Mouse (Mus musculus): Measurements from ENCODE around the gene Ephx1.
A peak's percentile ranks its signal among the peaks of the same experiment; 100 is the strongest.
"Not testable (repeated sequence)": the region's sequence is repeated elsewhere in the genome, so short reads cannot be mapped to it uniquely, and the experiment has no call there.

Ephx1 gene

GRCm38 (mm10) chr1:181020756-181021487 lies at the start of gene Ephx1:
TSS of gene Ephx1 (minus strand) at chr1:181020904.
- no peak for DNase-seq (ENCODE audit: extremely low read depth, low read depth, low spot score)

DNA sequence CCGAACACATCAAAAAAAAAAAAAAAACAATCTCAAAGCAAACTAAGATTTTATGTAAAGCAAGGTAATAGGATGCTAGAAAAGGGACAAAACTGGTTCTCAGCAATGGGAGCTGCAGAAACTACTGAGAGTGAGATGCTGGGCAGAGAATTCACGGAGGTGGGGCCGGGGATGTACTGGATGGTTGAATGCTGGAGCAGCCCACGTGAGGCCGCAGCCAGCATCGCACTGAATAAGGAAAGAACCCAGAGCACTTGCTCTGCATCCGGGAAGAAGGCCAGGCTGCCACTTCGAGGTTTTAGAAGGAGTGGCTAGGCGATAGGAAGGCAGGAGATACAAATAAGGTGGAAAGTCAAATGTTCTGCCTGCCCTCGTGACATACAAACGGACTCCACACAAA lies 49.0 kb upstream of the Ephx1 start:
- no peak for DNase-seq (ENCODE audit: extremely low read depth, low read depth, low spot score)

- DNase-seq (ENCODE audit: extremely low read depth, low read depth, low spot score), result no peak
Measured at GRCm38 (mm10) chr1:181068344-181068743, 47.6 kb upstream of the Ephx1 start.

GRCm38 (mm10) chr1:181064648-181065047 lies 43.9 kb upstream of the Ephx1 start:
- DNase-seq (ENCODE audit: extremely low read depth, low read depth, low spot score), result no peak

DNA sequence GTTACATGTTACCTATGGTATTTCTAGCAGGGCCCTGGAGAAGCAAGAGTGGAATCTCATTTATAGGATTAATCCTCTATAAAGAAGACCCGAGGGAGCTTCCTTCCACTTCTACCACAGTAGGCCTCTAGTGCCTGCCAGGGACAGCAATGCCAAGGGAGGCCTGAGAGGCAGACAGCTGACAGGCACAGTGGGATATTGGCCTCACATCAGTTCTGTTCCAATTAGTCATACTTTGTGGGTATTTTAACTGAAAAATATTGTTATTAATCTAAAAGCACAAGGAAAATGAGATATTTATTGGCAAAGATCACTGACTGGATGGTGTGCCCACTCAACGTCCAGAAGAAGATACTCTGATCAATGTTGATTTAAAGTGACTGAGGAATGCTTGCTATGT lies 43.3 kb upstream of the Ephx1 start:
- DNase-seq (ENCODE audit: extremely low read depth, low read depth, low spot score), result no peak

DNA sequence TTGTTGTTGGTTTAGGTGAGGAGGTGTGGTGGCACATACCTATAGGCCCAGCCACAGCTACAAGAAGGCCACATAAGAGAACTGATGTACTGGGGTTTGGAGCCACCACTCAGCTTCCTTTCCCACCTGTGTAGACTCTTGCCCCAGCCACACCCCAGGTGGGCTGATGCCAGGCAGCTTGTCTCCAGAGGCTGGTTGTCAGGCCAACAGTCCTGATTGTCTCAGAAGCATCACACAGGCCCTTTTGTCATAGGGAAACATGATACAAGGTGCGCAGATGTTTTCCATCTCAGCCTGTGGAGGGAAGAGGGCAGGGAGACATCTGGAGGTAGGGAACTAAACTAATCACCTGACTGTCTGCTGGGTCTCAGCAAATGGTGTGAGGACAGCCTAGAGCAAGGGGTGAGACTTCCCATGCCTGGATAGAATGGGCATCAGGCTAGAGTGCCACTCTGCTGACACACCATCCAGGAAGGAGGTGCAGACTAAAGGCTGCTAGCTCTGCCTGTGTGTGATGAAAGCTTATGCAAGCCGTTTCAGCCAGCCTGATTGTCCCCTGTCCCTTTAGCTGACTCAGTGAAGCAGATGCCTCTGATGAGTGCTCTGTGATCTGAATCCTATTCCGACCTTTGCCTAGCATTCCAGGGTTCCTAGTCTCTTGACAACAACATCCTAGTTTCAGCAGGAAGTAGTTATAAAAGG lies 41.2 kb upstream of the Ephx1 start:
- DNase-seq (ENCODE audit: extremely low read depth, low read depth, low spot score), result no peak

GRCm38 (mm10) chr1:181052898-181053297 lies 32.2 kb upstream of the Ephx1 start:
- DNase-seq (ENCODE audit: extremely low read depth, low read depth, low spot score), result no peak

GRCm38 (mm10) chr1:181050937-181051336 lies 30.2 kb upstream of the Ephx1 start, which contains the start of gene 9130409I23Rik:
TSS of gene 9130409I23Rik (plus strand) at chr1:181051237.
- DNase-seq (ENCODE audit: extremely low read depth, low read depth, low spot score), result no peak

DNA sequence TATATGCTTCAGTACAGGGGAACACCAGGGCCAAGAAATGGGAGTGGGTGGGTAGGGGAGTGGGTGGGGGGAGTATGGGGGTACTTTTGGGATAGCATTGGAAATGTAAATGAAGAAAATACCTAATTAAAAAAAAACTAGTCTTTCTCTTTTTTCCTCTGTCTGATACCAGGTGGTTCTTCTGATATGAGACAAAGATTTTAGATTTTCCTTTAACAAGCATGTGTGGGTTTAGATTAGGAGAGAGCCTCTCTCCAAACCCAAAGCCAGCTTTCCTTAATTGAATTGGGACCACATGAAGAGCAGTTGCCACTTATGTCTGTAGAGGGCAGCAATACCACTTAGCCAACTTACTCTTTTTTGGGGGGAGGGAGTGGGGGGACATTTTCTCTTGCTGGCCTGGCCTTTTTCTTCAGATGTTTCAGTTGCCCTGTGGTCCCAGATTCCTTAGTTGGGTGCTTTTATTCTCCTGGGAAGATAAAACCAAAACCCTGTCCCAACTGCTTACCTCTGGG lies 28.7 kb upstream of the Ephx1 start:
- no peak for DNase-seq (ENCODE audit: extremely low read depth, low read depth, low spot score)

GRCm38 (mm10) chr1:181047520-181047919 lies 26.8 kb upstream of the Ephx1 start:
- no peak for DNase-seq (ENCODE audit: extremely low read depth, low read depth, low spot score)

GRCm38 (mm10) chr1:181039652-181040051 lies 18.9 kb upstream of the Ephx1 start:
- DNase-seq (ENCODE audit: extremely low read depth, low read depth, low spot score), result no peak

GRCm38 (mm10) chr1:181037623-181038022 lies 16.9 kb upstream of the Ephx1 start:
- DNase-seq (ENCODE audit: extremely low read depth, low read depth, low spot score), result no peak

- not testable (repeated sequence) for DNase-seq (ENCODE audit: extremely low read depth, low read depth, low spot score)
Measured at GRCm38 (mm10) chr1:181035015-181035778, 14.5 kb upstream of the Ephx1 start.

GRCm38 (mm10) chr1:181022265-181022664 lies 1.6 kb upstream of the Ephx1 start:
- no peak for DNase-seq (ENCODE audit: extremely low read depth, low read depth, low spot score)

- no peak for DNase-seq (ENCODE audit: extremely low read depth, low read depth, low spot score)
Measured at GRCm38 (mm10) chr1:181021488-181021865, 773 bp upstream of the Ephx1 start.

DNA sequence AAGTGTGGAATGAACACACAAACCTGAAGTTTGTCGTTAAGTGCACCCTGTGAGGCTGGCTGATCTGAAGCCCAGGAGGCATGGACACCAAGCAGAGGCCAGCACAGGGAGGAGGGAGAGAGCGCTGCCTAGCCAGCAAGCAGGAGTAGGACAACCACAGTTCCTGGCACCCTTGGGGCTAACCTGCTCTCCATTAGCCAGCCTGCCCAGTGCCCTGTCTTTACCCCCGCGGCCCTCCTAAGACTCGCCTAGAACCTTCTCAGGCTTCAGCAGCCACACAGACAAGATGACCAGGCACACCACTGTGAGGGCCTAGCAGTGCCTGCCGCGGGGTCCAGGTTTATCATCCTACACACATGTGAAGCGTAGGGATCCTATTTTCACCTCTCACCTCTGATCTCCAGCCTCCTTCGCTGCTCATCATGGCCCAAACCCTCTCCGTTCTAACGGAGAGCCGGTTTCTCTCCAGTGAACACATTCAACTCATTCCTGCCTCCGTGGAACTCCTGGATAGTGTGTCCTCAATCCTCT lies 2.7 kb downstream of the Ephx1 start:
- no peak for DNase-seq (ENCODE audit: extremely low read depth, low read depth, low spot score)

- peak; percentile 30 for DNase-seq (ENCODE audit: extremely low read depth, low read depth, low spot score)
Measured at GRCm38 (mm10) chr1:181017212-181017711, 3.4 kb downstream of the Ephx1 start.

- DNase-seq (ENCODE audit: extremely low read depth, low read depth, low spot score), result peak; percentile 36
Measured at GRCm38 (mm10) chr1:181016532-181017131, 4.1 kb downstream of the Ephx1 start.

GRCm38 (mm10) chr1:181016045-181016444 lies 4.7 kb downstream of the Ephx1 start:
- DNase-seq (ENCODE audit: extremely low read depth, low read depth, low spot score), result no peak

GRCm38 (mm10) chr1:181015558-181015957 lies 5.1 kb downstream of the Ephx1 start:
- DNase-seq (ENCODE audit: extremely low read depth, low read depth, low spot score), result peak; percentile 62

Measured in fat pad, adult 2 months (tissue).